In the genomic region with DNA sequence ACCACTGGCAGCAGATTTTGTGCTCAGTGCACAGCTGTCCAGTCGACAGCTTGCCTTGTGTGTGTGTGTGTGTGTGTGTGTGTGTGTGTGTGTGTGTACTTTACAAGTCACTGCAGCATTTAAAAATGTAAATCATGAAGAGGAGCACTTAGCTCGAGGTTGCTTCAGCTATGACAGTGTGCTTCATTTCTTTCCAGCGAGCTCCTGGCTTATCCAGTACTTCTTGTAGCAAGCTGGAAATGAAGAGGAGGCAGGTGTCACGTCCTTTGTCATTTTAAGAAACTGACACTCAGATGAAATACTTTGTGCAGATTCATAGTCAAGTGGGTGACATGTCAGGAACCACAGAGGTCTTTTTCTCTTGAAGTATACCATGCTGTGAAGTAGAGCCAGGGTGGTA, we compare ENCODE assay signal across 19 mouse cellular contexts.
DNase-seq lines count a peak whose midpoint lies in the region; ATAC-seq and TF ChIP-seq lines count a peak whose summit lies in the region.
"Had no signal": no experiment of that assay in that cellular context is flagged by ENCODE, and none has a peak within 500 bp of the region (broad histone marks: within the 10 kb centered on the region; RNA-seq: fewer than 3 reads in every experiment).

No protein-coding gene starts in this region.

- no peak overlapping the region for H3K4me2 ChIP-seq in hindbrain, embryonic 11.5 days (replicated peaks; ENCODE audit: low read depth, low read length)
- H3K4me2 ChIP-seq in forebrain, postnatal 0 days (ENCODE audit: low read depth), result no peak overlapping the region
- no peak overlapping the region for H3K4me2 ChIP-seq in midbrain, embryonic 11.5 days
- no peak overlapping the region for H3K4me2 ChIP-seq in neural tube, embryonic 15.5 days
- H3K4me2 ChIP-seq: embryonic facial prominence, embryonic 13.5 days; limb, embryonic 15.5 days had no signal

- H3K27ac ChIP-seq in hindbrain, embryonic 10.5 days, result peak overlapping the region; percentile 66
- H3K27ac ChIP-seq in hindbrain, embryonic 11.5 days (ENCODE audit: low read depth, low read length), result no peak overlapping the region
- peak overlapping the region; percentile 80 for H3K27ac ChIP-seq in forebrain, postnatal 0 days (ENCODE audit: low read depth, low read length)
- peak overlapping the region; percentile 27; the same call in 1 of the 2 replicates for H3K27ac ChIP-seq in midbrain, embryonic 11.5 days (ENCODE audit: low read depth, low read length)
- H3K27ac ChIP-seq in neural tube, embryonic 15.5 days (replicated peaks), result peak overlapping the region; percentile 74
- H3K27ac ChIP-seq: embryonic facial prominence, embryonic 13.5 days; gastrocnemius, adult 2 months; heart, adult 2 months; limb, embryonic 15.5 days; neural tube, embryonic 12.5 days had no signal

- DNase-seq in hindbrain, embryonic 10.5 days (ENCODE audit: low spot score), result no peak
- no peak for DNase-seq in hindbrain, embryonic 11.5 days (ENCODE audit: low spot score)
- peak; percentile 42 for DNase-seq in forebrain, postnatal 0 days
- no peak for DNase-seq in midbrain, embryonic 11.5 days (ENCODE audit: low spot score, missing footprints)
- DNase-seq in heart, adult 8-10 months (ENCODE audit: low spot score), result no peak
- no peak for DNase-seq in adrenal gland, adult (ENCODE audit: inconsistent age in 2 of 2, low spot score in 1 of 2)
- no peak for DNase-seq in spleen, postnatal 36 days (ENCODE audit: low spot score in 2 of 2)
- DNase-seq: adrenal gland, postnatal 10 days; cerebellum, adult 8-10 months; gastrocnemius, adult 2 months; heart, adult 2 months; kidney, adult 8-10 months; kidney, postnatal 36 days; lung, adult 2 months; lung, postnatal 36 days had no signal

- H3K36me3 ChIP-seq in hindbrain, embryonic 10.5 days, result no peaks in the 10 kb centered on the region
- H3K36me3 ChIP-seq in hindbrain, embryonic 11.5 days (ENCODE audit: control insufficient read depth, insufficient read depth, low read length), result no peaks in the 10 kb centered on the region
- H3K36me3 ChIP-seq in forebrain, postnatal 0 days (ENCODE audit: insufficient read depth), result no peaks in the 10 kb centered on the region
- no peaks in the 10 kb centered on the region for H3K36me3 ChIP-seq in midbrain, embryonic 11.5 days (ENCODE audit: control insufficient read depth, insufficient read depth, low read length)
- H3K36me3 ChIP-seq in neural tube, embryonic 15.5 days, result no peaks in the 10 kb centered on the region
- H3K36me3 ChIP-seq: embryonic facial prominence, embryonic 13.5 days; limb, embryonic 15.5 days; neural tube, embryonic 12.5 days had no signal

- ATAC-seq in hindbrain, embryonic 11.5 days (ENCODE audit: low FRiP score), result no peak
- ATAC-seq in forebrain, postnatal 0 days, result peak; percentile 18; the same call in 1 of the 2 replicates
- no peak for ATAC-seq in midbrain, embryonic 11.5 days (ENCODE audit: low FRiP score)
- no peak for ATAC-seq in neural tube, embryonic 15.5 days (ENCODE audit: low FRiP score)

- TF ChIP-seq CTCF in forebrain, postnatal 0 days (IDR thresholded peaks at IDR 0.05; ENCODE audit: low read depth), result no peak

- WGBS in hindbrain, embryonic 10.5 days, result 71% methylated on average over 4 of the region's 4 CpGs
- WGBS in hindbrain, embryonic 11.5 days, result 63% methylated on average over 4 of the region's 4 CpGs
- 41% methylated on average over 4 of the region's 4 CpGs for WGBS in forebrain, postnatal 0 days
- WGBS in midbrain, embryonic 11.5 days, result 73% methylated on average over 4 of the region's 4 CpGs
- 26% methylated on average over 4 of the region's 4 CpGs for WGBS in neural tube, embryonic 15.5 days

- H3K4me3 ChIP-seq in hindbrain, embryonic 10.5 days, result no peak overlapping the region
- no peak overlapping the region for H3K4me3 ChIP-seq in hindbrain, embryonic 11.5 days (ENCODE audit: low read depth, low read length)
- no peak overlapping the region for H3K4me3 ChIP-seq in forebrain, postnatal 0 days (ENCODE audit: low read depth, low read length)
- H3K4me3 ChIP-seq in midbrain, embryonic 11.5 days (ENCODE audit: low read depth, low read length), result no peak overlapping the region
- H3K4me3 ChIP-seq in neural tube, embryonic 15.5 days (replicated peaks), result no peak overlapping the region
- H3K4me3 ChIP-seq: embryonic facial prominence, embryonic 13.5 days; gastrocnemius, adult 2 months; heart, adult 2 months; limb, embryonic 15.5 days; neural tube, embryonic 12.5 days had no signal

- no peaks in the 10 kb centered on the region for H3K9me3 ChIP-seq in hindbrain, embryonic 10.5 days
- no peaks in the 10 kb centered on the region for H3K9me3 ChIP-seq in hindbrain, embryonic 11.5 days (ENCODE audit: control insufficient read depth, low read length)
- H3K9me3 ChIP-seq in forebrain, postnatal 0 days (ENCODE audit: low read length), result no peaks in the 10 kb centered on the region
- H3K9me3 ChIP-seq in midbrain, embryonic 11.5 days (ENCODE audit: control insufficient read depth, low read length), result no peaks in the 10 kb centered on the region
- H3K9me3 ChIP-seq in neural tube, embryonic 15.5 days (replicated peaks), result no peaks in the 10 kb centered on the region
- H3K9me3 ChIP-seq: embryonic facial prominence, embryonic 13.5 days; limb, embryonic 15.5 days; neural tube, embryonic 12.5 days had no signal

- H3K4me1 ChIP-seq in hindbrain, embryonic 10.5 days (replicated peaks), result peaks cover 45% of the 10 kb centered on the region
- no peaks in the 10 kb centered on the region for H3K4me1 ChIP-seq in hindbrain, embryonic 11.5 days (replicated peaks; ENCODE audit: control insufficient read depth, insufficient read depth, low read length)
- peaks cover 31% of the 10 kb centered on the region for H3K4me1 ChIP-seq in forebrain, postnatal 0 days (ENCODE audit: insufficient read depth)
- H3K4me1 ChIP-seq in midbrain, embryonic 11.5 days (ENCODE audit: control insufficient read depth, insufficient read depth, low read length), result peaks cover 23% of the 10 kb centered on the region
- H3K4me1 ChIP-seq in neural tube, embryonic 15.5 days, result peaks cover 45% of the 10 kb centered on the region
- H3K4me1 ChIP-seq: limb, embryonic 15.5 days had no signal

- H3K27me3 ChIP-seq in hindbrain, embryonic 10.5 days (ENCODE audit: insufficient read depth, poor library complexity, severe bottlenecking), result no peaks in the 10 kb centered on the region
- no peaks in the 10 kb centered on the region for H3K27me3 ChIP-seq in hindbrain, embryonic 11.5 days (ENCODE audit: control insufficient read depth, insufficient read depth, low read length)
- H3K27me3 ChIP-seq in forebrain, postnatal 0 days (ENCODE audit: insufficient read depth, low read length), result no peaks in the 10 kb centered on the region
- no peaks in the 10 kb centered on the region for H3K27me3 ChIP-seq in midbrain, embryonic 11.5 days (ENCODE audit: control insufficient read depth, insufficient read depth, low read length)
- H3K27me3 ChIP-seq in neural tube, embryonic 15.5 days (replicated peaks), result no peaks in the 10 kb centered on the region
- H3K27me3 ChIP-seq: embryonic facial prominence, embryonic 13.5 days; limb, embryonic 15.5 days; neural tube, embryonic 12.5 days had no signal

- no peak overlapping the region for H3K9ac ChIP-seq in hindbrain, embryonic 11.5 days (ENCODE audit: low read depth, low read length)
- no peak overlapping the region for H3K9ac ChIP-seq in forebrain, postnatal 0 days
- H3K9ac ChIP-seq in midbrain, embryonic 11.5 days (ENCODE audit: low read length), result no peak overlapping the region
- H3K9ac ChIP-seq in neural tube, embryonic 15.5 days (replicated peaks), result no peak overlapping the region
- H3K9ac ChIP-seq: embryonic facial prominence, embryonic 13.5 days; limb, embryonic 15.5 days; neural tube, embryonic 12.5 days had no signal
